Mouse (Mus musculus) cortical plate, adult 2 months (tissue): ENCODE data around the gene Tssc4. TPM values are rescaled to one million over a fixed set of nuclear protein-coding genes. Genes with fewer than 3 reads are reported as not detected.

Experiments used
- H3K27ac ChIP-seq: fragments of 200-500 bp; 2 replicates; pipeline ENCODE4 v1.5.1; 2012; ENCODE audit warnings: low read length, control low read depth, inconsistent platforms; ENCODE audit not compliant: insufficient read depth
- H3K4me1 ChIP-seq: fragments of 200-500 bp; 2 replicates; pipeline ENCODE4 v1.6.1; 2011; ENCODE audit warnings: low read length; ENCODE audit not compliant: control insufficient read depth, insufficient read depth
- H3K4me3 ChIP-seq: fragments of 200-500 bp; 2 replicates; pipeline ENCODE4 v1.5.1; 2011; ENCODE audit warnings: mild to moderate bottlenecking, low read length, control low read depth; ENCODE audit not compliant: insufficient read depth
- CTCF ChIP-seq: fragments of 200-500 bp; IDR thresholded peaks from 2 replicates; pipeline ENCODE4 v1.5.1; 2011; ENCODE audit warnings: mild to moderate bottlenecking, control low read depth, low read length; ENCODE audit not compliant: insufficient read depth; ENCODE audit errors: extremely low read depth
- POLR2A ChIP-seq: fragments of 200-500 bp; IDR thresholded peaks from 2 replicates; pipeline ENCODE4 v1.6.1; 2011; ENCODE audit warnings: mild to moderate bottlenecking, low read length, control low read depth; ENCODE audit not compliant: insufficient read depth; ENCODE audit errors: extremely low read depth
- polyA plus RNA-seq: library from polyadenylated mRNA; depleted of rRNA; stranded (reverse); fragments of >200 nt; gene quantifications from 2 replicates; pipeline ENCODE4 v1.2.3, GENCODE M21; 2012

Tssc4 gene
- polyA plus RNA-seq, 1 experiment, result 71.6 TPM

GRCm38 (mm10) chr7:143106672-143107465 lies 37.8 kb downstream of the Tssc4 start:
- H3K4me1 ChIP-seq, result no peaks in the 10 kb centered on the region
- TF ChIP-seq POLR2A (no peak), CTCF (no peak)
- no peak overlapping the region for H3K27ac ChIP-seq
- no peak overlapping the region for H3K4me3 ChIP-seq

DNA sequence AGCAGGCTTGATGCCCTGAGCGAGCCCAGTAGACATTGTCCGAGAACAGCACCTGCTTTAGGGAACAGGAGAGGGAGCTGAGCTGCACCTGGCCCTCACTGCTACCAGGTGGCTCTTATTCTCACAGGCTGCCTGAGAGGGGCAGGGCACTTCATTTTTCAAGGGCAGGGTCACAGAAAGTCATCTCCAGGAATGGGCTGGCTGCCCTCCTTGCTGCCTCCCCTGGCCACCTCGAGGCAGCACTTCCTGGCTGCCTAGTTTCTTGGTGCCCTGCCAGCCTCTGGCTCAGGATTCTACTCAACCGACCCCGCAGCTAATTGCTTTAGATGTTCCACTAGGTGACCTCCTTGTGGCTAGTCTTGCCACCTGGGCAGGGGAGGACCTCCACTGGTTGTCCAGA lies 39.2 kb downstream of the Tssc4 start:
- TF ChIP-seq CTCF (no peak), POLR2A (no peak)
- no peaks in the 10 kb centered on the region for H3K4me1 ChIP-seq
- H3K27ac ChIP-seq, result no peak overlapping the region
- no peak overlapping the region for H3K4me3 ChIP-seq

- no peak overlapping the region for H3K4me3 ChIP-seq
- H3K27ac ChIP-seq, result no peak overlapping the region
- no peak for TF ChIP-seq CTCF
- TF ChIP-seq POLR2A, result no peak
- H3K4me1 ChIP-seq, result no peaks in the 10 kb centered on the region
These were observed 40.1 kb downstream of the Tssc4 start for GRCm38 (mm10) chr7:143108996-143109660.

DNA sequence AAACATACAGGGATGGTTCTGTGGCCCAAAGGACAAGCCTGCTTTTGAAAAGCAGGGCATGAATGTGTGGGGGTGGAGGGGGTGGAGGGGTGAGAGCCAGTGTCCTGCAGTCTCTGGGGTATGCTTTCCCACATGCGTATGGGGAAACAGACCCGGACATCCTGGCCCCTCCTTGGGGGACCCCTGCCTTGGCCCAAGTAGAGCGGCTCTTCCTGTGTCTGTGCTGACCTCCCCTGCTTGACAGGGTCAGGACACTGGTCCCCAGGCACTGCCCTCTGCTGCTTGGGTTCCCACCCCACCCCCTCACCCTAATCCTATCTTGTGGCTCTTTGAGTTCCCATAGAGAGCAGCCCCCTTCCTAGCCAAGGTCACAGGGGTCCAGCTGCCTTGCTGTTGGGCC lies 40.6 kb downstream of the Tssc4 start:
- Histone ChIP-seq H3K4me1 (no peaks in the 10 kb centered on the region), H3K4me3 (no peak overlapping the region), H3K27ac (no peak overlapping the region)
- TF ChIP-seq CTCF (no peak), POLR2A (no peak)

DNA sequence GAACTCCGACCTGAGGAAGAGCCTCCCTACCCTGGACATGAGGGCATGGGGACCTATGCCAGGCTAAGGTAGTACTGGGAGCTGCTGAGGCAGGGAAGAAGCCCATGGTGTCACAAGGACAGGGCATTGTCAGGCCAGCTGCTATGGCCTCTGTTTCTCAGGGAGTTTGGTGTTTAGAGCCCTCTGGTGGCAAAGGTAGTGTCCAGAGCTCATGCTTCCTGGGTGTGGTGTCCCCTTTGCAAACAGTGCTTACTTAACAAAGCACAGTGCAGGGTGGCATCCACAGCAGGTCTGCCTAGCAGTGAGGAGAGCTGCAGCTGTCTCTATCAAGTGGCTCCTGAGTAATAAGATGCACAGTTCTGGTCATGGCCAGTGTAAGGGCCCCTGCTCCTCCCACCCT lies 41.8 kb downstream of the Tssc4 start:
- H3K4me1 ChIP-seq, result no peaks in the 10 kb centered on the region

DNA sequence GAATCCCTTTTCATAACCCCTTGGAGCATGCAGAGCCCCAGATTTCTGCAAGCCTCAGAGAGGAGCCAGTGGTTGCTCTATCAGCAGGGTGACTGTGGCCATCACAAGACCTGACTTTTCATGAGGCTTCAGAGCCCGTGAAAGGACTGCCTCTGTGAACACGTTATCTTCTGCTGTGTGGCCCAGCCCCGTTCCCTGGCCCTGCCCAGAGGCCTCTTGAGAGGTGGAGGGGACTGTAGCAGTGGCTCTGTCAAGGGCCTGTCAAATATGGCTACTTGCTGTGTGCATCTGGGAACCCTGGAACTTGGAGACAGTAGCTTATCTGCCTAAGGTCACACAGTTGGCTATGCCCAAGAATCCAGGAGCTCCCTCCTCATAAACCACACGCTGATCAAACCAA lies 42.7 kb downstream of the Tssc4 start:
- TF ChIP-seq POLR2A, result no peak
- TF ChIP-seq CTCF, result no peak
- no peaks in the 10 kb centered on the region for H3K4me1 ChIP-seq
- H3K4me3 ChIP-seq, result no peak overlapping the region
- H3K27ac ChIP-seq, result no peak overlapping the region

More for the DNA sequence above, 41.8 kb downstream of the Tssc4 start:
- H3K4me3 ChIP-seq, result no peak overlapping the region
- H3K27ac ChIP-seq, result no peak overlapping the region
- 0 out of 2 replicates have a peak, but pooled peaks have one; percentile 2 for TF ChIP-seq CTCF
- TF ChIP-seq POLR2A, result no peak

DNA sequence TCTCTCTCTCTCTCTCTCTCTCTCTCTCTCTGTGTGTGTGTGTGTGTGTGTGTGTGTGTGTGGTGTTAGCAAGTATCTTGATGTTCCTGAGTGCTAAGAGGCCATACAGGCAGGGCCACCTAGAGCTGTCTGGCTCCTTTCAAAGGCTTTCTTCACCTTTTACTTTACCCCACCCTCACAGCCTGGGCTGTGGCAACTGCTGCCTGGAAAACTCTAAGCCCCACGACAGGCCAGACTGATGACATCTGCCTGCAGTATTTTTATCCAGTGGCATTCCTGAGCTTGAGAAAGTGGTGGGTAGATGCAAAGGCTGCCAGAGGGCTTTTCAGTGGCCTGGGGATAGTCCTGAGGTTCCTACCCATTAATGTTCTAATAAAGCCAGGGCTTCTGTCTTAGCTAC lies 43.3 kb downstream of the Tssc4 start:
- TF ChIP-seq POLR2A (no peak), CTCF (no peak)
- Histone ChIP-seq H3K4me1 (no peaks in the 10 kb centered on the region), H3K4me3 (no peak overlapping the region), H3K27ac (no peak overlapping the region)

DNA sequence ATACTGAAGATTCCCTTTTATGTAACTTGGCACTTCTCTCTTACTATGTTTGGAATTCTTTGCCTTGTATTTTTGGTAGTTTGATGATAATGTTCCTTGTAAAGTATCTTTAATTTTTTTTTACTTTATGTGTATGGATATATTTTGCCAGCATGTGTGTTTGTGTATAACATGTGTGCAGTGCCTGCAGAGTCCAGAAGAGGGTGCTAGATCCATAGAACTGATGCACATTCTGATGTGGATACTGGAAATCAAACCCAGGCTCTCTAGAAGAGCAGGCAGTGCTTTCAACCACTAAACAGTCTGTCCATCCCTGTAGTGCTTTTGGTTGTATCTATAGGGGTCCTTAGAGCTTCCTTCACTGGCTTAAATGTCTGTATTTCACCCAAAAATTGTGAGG lies 45.7 kb downstream of the Tssc4 start:
- no peak overlapping the region for H3K27ac ChIP-seq
- H3K4me1 ChIP-seq, result no peaks in the 10 kb centered on the region
- H3K4me3 ChIP-seq, result no peak overlapping the region
- no peak for TF ChIP-seq CTCF
- TF ChIP-seq POLR2A, result no peak

- Histone ChIP-seq H3K4me3 (no peak overlapping the region), H3K4me1 (no peaks in the 10 kb centered on the region), H3K27ac (no peak overlapping the region)
- no peak for TF ChIP-seq POLR2A
- TF ChIP-seq CTCF, result no peak
These were observed 47.5 kb downstream of the Tssc4 start for GRCm38 (mm10) chr7:143116521-143116920.

GRCm38 (mm10) chr7:143119407-143119806 lies 50.4 kb downstream of the Tssc4 start:
- no peak overlapping the region for H3K27ac ChIP-seq
- TF ChIP-seq CTCF (no peak), POLR2A (no peak)
- no peaks in the 10 kb centered on the region for H3K4me1 ChIP-seq
- no peak overlapping the region for H3K4me3 ChIP-seq
